13 mouse cellular contexts compared by ENCODE assay signal in genomic region chr4:139238612-139239011, GRCm38 (mm10). TPM values are rescaled to one million over a fixed set of nuclear protein-coding genes. Genes with fewer than 3 reads are reported as not detected.
DNase-seq lines count a peak whose midpoint lies in the region; ATAC-seq and TF ChIP-seq lines count a peak whose summit lies in the region.
"Had no signal": no experiment of that assay in that cellular context is flagged by ENCODE, and none has a peak within 500 bp of the region (broad histone marks: within the 10 kb centered on the region; RNA-seq: fewer than 3 reads in every experiment).

No protein-coding gene starts in this region.

- WGBS in forebrain, embryonic 10.5 days, result 89% methylated on average over 16 of the region's 16 CpGs
- WGBS in forebrain, embryonic 11.5 days, result 91% methylated on average over 16 of the region's 16 CpGs
- 83% methylated on average over 16 of the region's 16 CpGs for WGBS in hindbrain, postnatal 0 days
- WGBS in hindbrain, embryonic 14.5 days, result 88% methylated on average over 16 of the region's 16 CpGs

- no peaks in the 10 kb centered on the region for H3K27me3 ChIP-seq in forebrain, embryonic 10.5 days (ENCODE audit: poor library complexity, severe bottlenecking)
- no peaks in the 10 kb centered on the region for H3K27me3 ChIP-seq in forebrain, embryonic 11.5 days (ENCODE audit: control insufficient read depth, insufficient read depth, low read length)
- H3K27me3 ChIP-seq in hindbrain, postnatal 0 days (ENCODE audit: insufficient read depth, low read length), result no peaks in the 10 kb centered on the region
- no peaks in the 10 kb centered on the region for H3K27me3 ChIP-seq in hindbrain, embryonic 14.5 days (ENCODE audit: control insufficient read depth, insufficient read depth, low read length)
- H3K27me3 ChIP-seq: megakaryocyte, embryonic 14.5 days had no signal

- TF ChIP-seq CTCF in hindbrain, postnatal 0 days (IDR thresholded peaks at IDR 0.05; ENCODE audit: low read depth), result no peak

- H3K4me1 ChIP-seq in forebrain, embryonic 10.5 days, result peaks cover 57% of the 10 kb centered on the region
- no peaks in the 10 kb centered on the region for H3K4me1 ChIP-seq in forebrain, embryonic 11.5 days (replicated peaks; ENCODE audit: control insufficient read depth, insufficient read depth, low read length)
- no peaks in the 10 kb centered on the region for H3K4me1 ChIP-seq in hindbrain, postnatal 0 days (ENCODE audit: insufficient read depth, low read length)
- no peaks in the 10 kb centered on the region for H3K4me1 ChIP-seq in hindbrain, embryonic 14.5 days (replicated peaks; ENCODE audit: control insufficient read depth, insufficient read depth, low read length)

- no peak for ATAC-seq in forebrain, embryonic 11.5 days (replicated peaks; ENCODE audit: low FRiP score)
- no peak for ATAC-seq in hindbrain, postnatal 0 days
- ATAC-seq in hindbrain, embryonic 14.5 days (ENCODE audit: low FRiP score), result no peak
- ATAC-seq: liver, postnatal 0 days had no signal

- H3K9me3 ChIP-seq in forebrain, embryonic 10.5 days, result no peaks in the 10 kb centered on the region
- H3K9me3 ChIP-seq in forebrain, embryonic 11.5 days (ENCODE audit: control insufficient read depth, low read length), result no peaks in the 10 kb centered on the region
- H3K9me3 ChIP-seq in hindbrain, postnatal 0 days (ENCODE audit: low read length), result no peaks in the 10 kb centered on the region
- H3K9me3 ChIP-seq in hindbrain, embryonic 14.5 days (ENCODE audit: control insufficient read depth, low read length), result no peaks in the 10 kb centered on the region
- H3K9me3 ChIP-seq: megakaryocyte, embryonic 14.5 days had no signal

- no peak overlapping the region for H3K9ac ChIP-seq in forebrain, embryonic 11.5 days (ENCODE audit: low read length)
- no peak overlapping the region for H3K9ac ChIP-seq in hindbrain, postnatal 0 days (replicated peaks; ENCODE audit: low read length)
- no peak overlapping the region for H3K9ac ChIP-seq in hindbrain, embryonic 14.5 days
- H3K9ac ChIP-seq: liver, postnatal 0 days had no signal

- no peak overlapping the region for H3K4me2 ChIP-seq in forebrain, embryonic 11.5 days (ENCODE audit: low read depth, low read length, severe bottlenecking)
- H3K4me2 ChIP-seq in hindbrain, postnatal 0 days (ENCODE audit: low read depth, low read length), result no peak overlapping the region
- H3K4me2 ChIP-seq in hindbrain, embryonic 14.5 days (replicated peaks), result no peak overlapping the region

- no peak for DNase-seq in forebrain, embryonic 10.5 days (ENCODE audit: extremely low spot score, low spot score)
- DNase-seq in forebrain, embryonic 11.5 days (ENCODE audit: low spot score), result no peak
- DNase-seq in hindbrain, postnatal 0 days (ENCODE audit: low spot score), result no peak
- DNase-seq in hindbrain, embryonic 14.5 days (ENCODE audit: low spot score), result no peak
- DNase-seq in R1 (ENCODE audit: low read depth, low spot score), result peak; percentile 45
- DNase-seq in kidney, postnatal 14 days, result peak; percentile 38
- DNase-seq in thymus, postnatal 4 days, result no peak
- no peak for DNase-seq in adrenal gland, adult 18-20 months (ENCODE audit: low spot score in 2 of 2)
- DNase-seq: cerebellum, postnatal 10 days; liver, postnatal 0 days; thymus, adult 18-20 months had no signal

- no peak overlapping the region for H3K4me3 ChIP-seq in forebrain, embryonic 10.5 days
- H3K4me3 ChIP-seq in forebrain, embryonic 11.5 days (ENCODE audit: low read depth, low read length), result no peak overlapping the region
- no peak overlapping the region for H3K4me3 ChIP-seq in hindbrain, postnatal 0 days (ENCODE audit: low read length)
- H3K4me3 ChIP-seq in hindbrain, embryonic 14.5 days (replicated peaks; ENCODE audit: low read length), result no peak overlapping the region
- H3K4me3 ChIP-seq: megakaryocyte, embryonic 14.5 days; myocyte had no signal

- peak overlapping the region; percentile 30; the same call in 1 of the 2 replicates for H3K27ac ChIP-seq in forebrain, embryonic 10.5 days
- no peak overlapping the region for H3K27ac ChIP-seq in forebrain, embryonic 11.5 days (ENCODE audit: low read depth, low read length)
- H3K27ac ChIP-seq in hindbrain, postnatal 0 days, result peak overlapping the region; percentile 22; the same call in 1 of the 2 replicates
- no peak overlapping the region for H3K27ac ChIP-seq in hindbrain, embryonic 14.5 days

- H3K36me3 ChIP-seq in forebrain, embryonic 10.5 days (replicated peaks), result peaks cover 57% of the 10 kb centered on the region
- no peaks in the 10 kb centered on the region for H3K36me3 ChIP-seq in forebrain, embryonic 11.5 days (ENCODE audit: control insufficient read depth, insufficient read depth, low read length)
- peaks cover 11% of the 10 kb centered on the region; the same call in 1 of the 2 replicates for H3K36me3 ChIP-seq in hindbrain, postnatal 0 days (ENCODE audit: insufficient read depth, low read length)
- H3K36me3 ChIP-seq in hindbrain, embryonic 14.5 days (replicated peaks; ENCODE audit: control insufficient read depth, insufficient read depth), result peaks cover 28% of the 10 kb centered on the region

RNA-seq across cellular contexts. Expression of gene Capzb, which starts 45.9 kb away (rescaled TPM):
- 340 and 360 TPM in 2 replicates for polyA plus RNA-seq in forebrain, embryonic 10.5 days (2016; fragmentation: Nextera tagmentation; extraction: Ambion mirVana)
- polyA plus RNA-seq in forebrain, embryonic 11.5 days (2014; fragmentation: Nextera tagmentation; extraction: Ambion mirVana), result 238 and 240 TPM in 2 replicates
- 86.6 and 88.5 TPM in 2 replicates for total RNA-seq in hindbrain, postnatal 0 days (2014; rRNA removed)
- polyA plus RNA-seq in hindbrain, postnatal 0 days (2015; fragmentation: Nextera tagmentation; extraction: Ambion mirVana), result 310 and 315 TPM in 2 replicates
- polyA plus RNA-seq in hindbrain, embryonic 14.5 days (2014; fragmentation: Nextera tagmentation; extraction: Ambion mirVana), result 248 and 249 TPM in 2 replicates
- total RNA-seq in adrenal gland, adult 18-20 months (2021), result 100 to 1,000 TPM; 351 to 362 TPM

Comparison
In these comparisons a context has a peak if more than half of its experiments do, and no peak if none do; other contexts are left out.
1. H3K27ac ChIP-seq: peak in forebrain, embryonic 10.5 days (single experiment) and hindbrain, postnatal 0 days (single experiment); none in forebrain, embryonic 11.5 days (single experiment) and hindbrain, embryonic 14.5 days (single experiment).
2. DNase-seq: peak in R1 (single experiment) and kidney, postnatal 14 days (single experiment); none in forebrain, embryonic 10.5 days (single experiment), forebrain, embryonic 11.5 days (single experiment), hindbrain, postnatal 0 days (single experiment), hindbrain, embryonic 14.5 days (single experiment), thymus, postnatal 4 days (single experiment) and adrenal gland, adult 18-20 months (0 of 2).